Mouse (Mus musculus) heart, postnatal 36 days (tissue): ENCODE results near the gene Slc44a2. TPM values are rescaled to one million over a fixed set of nuclear protein-coding genes. Genes with fewer than 3 reads are reported as not detected.
"Not testable (repeated sequence)": the region's sequence is repeated elsewhere in the genome, so short reads cannot be mapped to it uniquely, and the experiment has no call there.

Experiments used
- DNase-seq, 2 experiments: peaks; one replicate each; pipeline ENCODE4 v3.0.0; 2021 to 2022
- intact Hi-C: fragments of 180-260 bp; cut with DNase I; formaldehyde crosslinking; loops from one replicate; pipeline ENCODE4 v1.15.1; 2025
- total RNA-seq, 2 experiments: library from RNA; stranded (reverse); gene quantifications; 2 replicates each; pipeline ENCODE4 v1.2.3; 2021

Slc44a2 gene
- total RNA-seq: 100 to 1,000 TPM; 118 to 124 TPM

GRCm38 (mm10) chr9:21320619-21321512, at the start of gene Slc44a2:
Gene Slc44a2 (plus strand): TSS chr9:21320698.
- peak; percentile 91 to 93 for DNase-seq
- intact Hi-C loops: no loop called here

- intact Hi-C loops: no loop called here
- DNase-seq: no peak
These were observed 48.1 kb upstream of the Slc44a2 start for GRCm38 (mm10) chr9:21272391-21272790.

- intact Hi-C loops: no loop called here
- DNase-seq: no peak
These were observed 47.4 kb upstream of the Slc44a2 start for GRCm38 (mm10) chr9:21273094-21273493.

- no peak for DNase-seq
- intact Hi-C loops: no loop called here
These were observed 46.8 kb upstream of the Slc44a2 start for GRCm38 (mm10) chr9:21273520-21274228.

- no peak for DNase-seq
- intact Hi-C loops: no loop called here
These were observed 46.2 kb upstream of the Slc44a2 start for GRCm38 (mm10) chr9:21274336-21274735.

GRCm38 (mm10) chr9:21275013-21275710, 45.3 kb upstream of the Slc44a2 start:
- no peak for DNase-seq
- intact Hi-C loops: no loop called here

- intact Hi-C loops: no loop called here
- no peak for DNase-seq
These were observed 44.8 kb upstream of the Slc44a2 start for GRCm38 (mm10) chr9:21275727-21276126.

- intact Hi-C loops: no loop called here
- no peak for DNase-seq
These were observed 44.2 kb upstream of the Slc44a2 start for GRCm38 (mm10) chr9:21276307-21276706.

GRCm38 (mm10) chr9:21277776-21278175, 42.7 kb upstream of the Slc44a2 start:
- intact Hi-C loops: no loop called here
- no peak for DNase-seq

GRCm38 (mm10) chr9:21283591-21283990, 36.9 kb upstream of the Slc44a2 start:
- DNase-seq: no peak
- intact Hi-C loops: no loop called here

GRCm38 (mm10) chr9:21283994-21284393, 36.5 kb upstream of the Slc44a2 start:
- DNase-seq: no peak
- intact Hi-C loops: no loop called here

GRCm38 (mm10) chr9:21286753-21287152, 33.7 kb upstream of the Slc44a2 start:
- intact Hi-C loops: loop anchor here (1.0 kb wide), 1 partner anchor 20 kb away; no protein-coding TSS in a partner anchor
- DNase-seq: no peak

GRCm38 (mm10) chr9:21287571-21288402, 32.7 kb upstream of the Slc44a2 start, which contains the start of gene Kri1:
Gene Kri1 (minus strand): TSS chr9:21287969.
- intact Hi-C loops: loop anchor here (1.0 kb wide), 1 partner anchor 21 kb away; no protein-coding TSS in a partner anchor
- DNase-seq: peak; percentile 98

GRCm38 (mm10) chr9:21288404-21289336, 31.8 kb upstream of the Slc44a2 start:
- no peak for DNase-seq
- intact Hi-C loops: no loop called here

GRCm38 (mm10) chr9:21289337-21289671, 31.2 kb upstream of the Slc44a2 start:
- no peak for DNase-seq
- intact Hi-C loops: no loop called here

- intact Hi-C loops: loop anchor here (2.0 kb wide), 1 partner anchor 52 kb away; the partner anchor contains the start of gene Keap1
- DNase-seq: no peak
These were observed 29.9 kb upstream of the Slc44a2 start for GRCm38 (mm10) chr9:21290589-21290988.

GRCm38 (mm10) chr9:21291022-21291787, 29.3 kb upstream of the Slc44a2 start, which contains the start of gene Cdkn2d:
Gene Cdkn2d (minus strand): TSS chr9:21291407.
- DNase-seq: peak; percentile 99
- intact Hi-C loops: loop anchor here (2.0 kb wide), 1 partner anchor 52 kb away; the partner anchor contains the start of gene Keap1

- intact Hi-C loops: loop anchor here (2.0 kb wide), 1 partner anchor 53 kb away; the partner anchor contains the start of gene Keap1
These were observed 28.6 kb upstream of the Slc44a2 start for GRCm38 (mm10) chr9:21291868-21292267.

More at GRCm38 (mm10) chr9:21291868-21292267, 28.6 kb upstream of the Slc44a2 start:
- not testable (repeated sequence) for DNase-seq
